Mouse (Mus musculus): Measurements from ENCODE around the gene Cntd1. TPM values are rescaled to one million over a fixed set of nuclear protein-coding genes. Genes with fewer than 3 reads are reported as not detected.
"Not testable (repeated sequence)": the region's sequence is repeated elsewhere in the genome, so short reads cannot be mapped to it uniquely, and the experiment has no call there.

Gene Cntd1
- polyA plus RNA-seq, 1 experiment from 2014 or later = 0.26 TPM

DNA sequence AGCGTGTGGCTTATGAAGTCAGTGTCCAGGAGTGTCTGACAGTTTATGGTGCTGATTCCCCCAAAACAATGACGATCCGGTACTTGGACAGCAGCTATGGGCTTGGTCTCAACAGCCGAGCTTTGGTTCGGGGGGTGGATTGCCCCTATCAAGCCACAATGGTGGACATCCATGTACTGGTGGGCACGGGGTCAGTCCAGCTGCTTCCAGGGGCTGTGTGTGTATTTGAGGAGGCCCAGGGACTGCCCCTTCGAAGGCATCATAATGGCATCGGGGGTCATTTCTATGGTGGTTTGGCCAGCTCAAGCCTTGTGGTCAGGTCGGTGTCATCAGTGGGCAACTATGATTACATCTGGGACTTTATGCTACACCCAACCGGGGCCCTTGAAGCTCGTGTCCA lies 47.3 kb downstream of the Cntd1 start:
- H3K9me3 ChIP-seq (ENCODE audit: control insufficient read depth) = no peaks in the 10 kb centered on the region
- no peaks in the 10 kb centered on the region for H3K27me3 ChIP-seq (replicated peaks; ENCODE audit: control insufficient read depth, insufficient read depth, low read length)
- H3K36me3 ChIP-seq (ENCODE audit: control insufficient read depth, insufficient read depth) = peaks cover 44% of the 10 kb centered on the region
- H3K9ac ChIP-seq (ENCODE audit: low read depth, low read length) = no peak overlapping the region
- no peaks in the 10 kb centered on the region for H3K4me1 ChIP-seq (replicated peaks; ENCODE audit: control insufficient read depth, insufficient read depth, low read length)
- no peak overlapping the region for H3K4me2 ChIP-seq (replicated peaks; ENCODE audit: low read depth)
- H3K4me3 ChIP-seq (ENCODE audit: low read depth, low read length) = no peak overlapping the region
- WGBS = 87% methylated on average over 11 of the region's 11 CpGs
- ATAC-seq = no peak
- no peak overlapping the region for H3K27ac ChIP-seq (ENCODE audit: low read depth, low read length)
- TF ChIP-seq CTCF (IDR thresholded peaks at IDR 0.05; ENCODE audit: low read depth) = no peak

DNA sequence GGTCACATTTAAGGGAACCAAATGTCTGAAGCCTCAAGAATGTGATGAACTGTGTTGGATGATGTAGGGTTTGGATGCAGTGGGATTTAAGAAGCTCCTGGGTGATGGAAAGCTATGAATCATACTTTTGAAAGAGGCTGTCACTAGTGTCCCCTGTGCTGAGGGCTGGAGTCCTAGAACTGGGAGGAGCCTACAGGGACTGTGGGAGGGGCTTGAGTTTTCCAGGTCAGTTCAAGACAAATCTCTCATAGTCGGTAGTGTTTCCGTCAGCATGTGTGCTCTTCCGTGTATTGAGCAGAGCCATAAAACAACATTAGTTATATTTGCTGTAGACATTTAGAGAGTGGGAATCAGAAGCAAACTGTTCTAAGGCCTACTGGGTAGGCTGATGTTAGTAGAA lies 48.5 kb downstream of the Cntd1 start:
- Histone ChIP-seq H3K27ac (ENCODE audit: low read depth, low read length) (no peak overlapping the region), H3K4me3 (ENCODE audit: low read depth, low read length) (no peak overlapping the region), H3K36me3 (ENCODE audit: control insufficient read depth, insufficient read depth) (peaks cover 33% of the 10 kb centered on the region), H3K9me3 (ENCODE audit: control insufficient read depth) (no peaks in the 10 kb centered on the region), H3K4me2 (replicated peaks; ENCODE audit: low read depth) (no peak overlapping the region), H3K4me1 (replicated peaks; ENCODE audit: control insufficient read depth, insufficient read depth, low read length) (no peaks in the 10 kb centered on the region), H3K27me3 (replicated peaks; ENCODE audit: control insufficient read depth, insufficient read depth, low read length) (no peaks in the 10 kb centered on the region), H3K9ac (ENCODE audit: low read depth, low read length) (no peak overlapping the region)
- ATAC-seq = 0 out of 2 replicates have a peak, but pooled peaks have one; percentile 7
- WGBS = 21% methylated on average over 3 of the region's 3 CpGs
- no peak for TF ChIP-seq CTCF (IDR thresholded peaks at IDR 0.05; ENCODE audit: low read depth)

DNA sequence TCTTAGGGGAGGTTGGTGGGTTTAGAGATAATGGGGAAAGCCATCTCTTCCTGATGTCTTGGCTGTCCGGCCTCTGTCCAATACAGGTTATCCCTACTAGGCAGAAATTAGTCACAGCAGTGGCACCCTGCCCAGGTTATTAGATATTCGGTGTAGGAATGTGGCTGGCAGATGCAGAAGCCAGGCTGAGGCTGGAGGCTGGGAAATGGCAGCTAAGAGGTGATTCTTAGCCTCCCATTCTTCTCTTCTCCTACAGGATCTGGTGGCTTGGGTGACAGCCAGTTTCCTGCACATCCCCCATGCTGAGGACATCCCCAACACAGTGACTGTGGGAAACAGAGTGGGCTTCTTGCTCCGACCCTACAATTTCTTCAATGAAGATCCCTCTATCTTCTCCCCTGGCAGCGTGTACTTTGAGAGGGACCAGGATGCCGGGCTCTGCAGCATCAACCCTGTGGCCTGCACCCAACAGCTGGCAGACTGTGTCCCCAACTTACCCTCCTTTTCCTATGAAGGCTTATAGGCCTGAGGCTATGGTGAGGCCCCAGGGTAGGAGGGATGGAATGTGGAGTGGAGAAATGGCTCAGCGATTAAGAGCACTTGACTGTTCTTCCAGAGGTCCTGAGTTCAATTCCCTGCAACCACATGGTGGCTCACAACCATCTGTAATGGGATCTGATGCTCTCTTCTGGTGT lies 50.3 kb downstream of the Cntd1 start:
- Histone ChIP-seq H3K4me1 (replicated peaks; ENCODE audit: control insufficient read depth, insufficient read depth, low read length) (no peaks in the 10 kb centered on the region), H3K4me3 (ENCODE audit: low read depth, low read length) (no peak overlapping the region), H3K27ac (ENCODE audit: low read depth, low read length) (no peak overlapping the region), H3K4me2 (replicated peaks; ENCODE audit: low read depth) (no peak overlapping the region), H3K9ac (ENCODE audit: low read depth, low read length) (no peak overlapping the region), H3K27me3 (replicated peaks; ENCODE audit: control insufficient read depth, insufficient read depth, low read length) (no peaks in the 10 kb centered on the region), H3K9me3 (ENCODE audit: control insufficient read depth) (no peaks in the 10 kb centered on the region), H3K36me3 (ENCODE audit: control insufficient read depth, insufficient read depth) (peaks cover 19% of the 10 kb centered on the region)
- WGBS = 72% methylated on average over 6 of the region's 6 CpGs
- ATAC-seq = no peak
- no peak for TF ChIP-seq CTCF (IDR thresholded peaks at IDR 0.05; ENCODE audit: low read depth)

- no peak within 1 kb of the TSS for H3K9ac ChIP-seq (ENCODE audit: low read depth, low read length)
- H3K27ac ChIP-seq (ENCODE audit: low read depth, low read length) = no peak within 1 kb of the TSS; the same call in 1 of the 2 replicates
- no peaks in the 10 kb centered on the region for H3K27me3 ChIP-seq (replicated peaks; ENCODE audit: control insufficient read depth, insufficient read depth, low read length)
- H3K4me3 ChIP-seq (ENCODE audit: low read depth, low read length) = peak within 1 kb of the TSS; percentile 14; the same call in 1 of the 2 replicates
- no peaks in the 10 kb centered on the region for H3K4me1 ChIP-seq (replicated peaks; ENCODE audit: control insufficient read depth, insufficient read depth, low read length)
- H3K9me3 ChIP-seq (ENCODE audit: control insufficient read depth) = no peaks in the 10 kb centered on the region
- WGBS = 59% methylated on average over 7 of the region's 7 CpGs
- H3K4me2 ChIP-seq (replicated peaks; ENCODE audit: low read depth) = peak within 1 kb of the TSS; percentile 44
- peaks cover 6% of the 10 kb centered on the region; the same call in 1 of the 2 replicates for H3K36me3 ChIP-seq (ENCODE audit: control insufficient read depth, insufficient read depth)
- ATAC-seq = no peak
- TF ChIP-seq CTCF (IDR thresholded peaks at IDR 0.05; ENCODE audit: low read depth) = no peak
Measured at GRCm38 (mm10) chr11:101330371-101330924, 51.6 kb downstream of the Cntd1 start, which contains the start of gene Aoc3. TSS of gene Aoc3 (plus strand) at chr11:101330605.

GRCm38 (mm10) chr11:101330961-101331360 lies 52.1 kb downstream of the Cntd1 start:
- H3K9ac ChIP-seq (ENCODE audit: low read depth, low read length); H3K9me3 ChIP-seq (ENCODE audit: control insufficient read depth); H3K27ac ChIP-seq (ENCODE audit: low read depth, low read length); H3K27me3 ChIP-seq (replicated peaks; ENCODE audit: control insufficient read depth, insufficient read depth, low read length); ATAC-seq; H3K4me1 ChIP-seq (replicated peaks; ENCODE audit: control insufficient read depth, insufficient read depth, low read length); H3K36me3 ChIP-seq (ENCODE audit: control insufficient read depth, insufficient read depth): not testable (repeated sequence)
- Histone ChIP-seq H3K4me2 (replicated peaks; ENCODE audit: low read depth) (peak overlapping the region; percentile 44), H3K4me3 (ENCODE audit: low read depth, low read length) (peak overlapping the region; percentile 14; the same call in 1 of the 2 replicates)
- WGBS = 72% methylated on average over 6 of the region's 6 CpGs

- Histone ChIP-seq H3K4me1 (replicated peaks; ENCODE audit: control insufficient read depth, insufficient read depth, low read length) (no peaks in the 10 kb centered on the region), H3K36me3 (ENCODE audit: control insufficient read depth, insufficient read depth) (no peaks in the 10 kb centered on the region), H3K27me3 (replicated peaks; ENCODE audit: control insufficient read depth, insufficient read depth, low read length) (no peaks in the 10 kb centered on the region), H3K4me2 (replicated peaks; ENCODE audit: low read depth) (peak overlapping the region; percentile 44), H3K4me3 (ENCODE audit: low read depth, low read length) (peak overlapping the region; percentile 9; the same call in 1 of the 2 replicates), H3K9ac (ENCODE audit: low read depth, low read length) (no peak overlapping the region), H3K9me3 (ENCODE audit: control insufficient read depth) (no peaks in the 10 kb centered on the region), H3K27ac (ENCODE audit: low read depth, low read length) (no peak overlapping the region)
- no peak for ATAC-seq
- WGBS = 73% methylated on average over 3 of the region's 3 CpGs
- no peak for TF ChIP-seq CTCF (IDR thresholded peaks at IDR 0.05; ENCODE audit: low read depth)
Measured at GRCm38 (mm10) chr11:101332537-101332936, 53.7 kb downstream of the Cntd1 start.
